Mouse (Mus musculus): ENCODE data around the gene Olfr625-ps1. TPM values are rescaled to one million over a fixed set of nuclear protein-coding genes. Genes with fewer than 3 reads are reported as not detected.

Gene Olfr625-ps1
- polyA plus RNA-seq, 1 experiment from 2014 or later, result not detected

Other genes starting within 250 kb of the Olfr625-ps1 start
- gene Olfr605, start 237.3 kb upstream of the Olfr625-ps1 start, polyA plus RNA-seq (2015; fragmentation: Nextera tagmentation; extraction: Ambion mirVana), result not detected in 2 replicates
- not detected in 2 replicates for gene Olfr606, start 233.7 kb upstream of the Olfr625-ps1 start, polyA plus RNA-seq (2015; fragmentation: Nextera tagmentation; extraction: Ambion mirVana)
- not detected in 2 replicates for gene Olfr607, start 218.6 kb upstream of the Olfr625-ps1 start, polyA plus RNA-seq (2015; fragmentation: Nextera tagmentation; extraction: Ambion mirVana)
- not detected in 2 replicates for gene Olfr608, start 212.8 kb upstream of the Olfr625-ps1 start, polyA plus RNA-seq (2015; fragmentation: Nextera tagmentation; extraction: Ambion mirVana)
- not detected in 2 replicates for gene Olfr609, start 184.7 kb upstream of the Olfr625-ps1 start, polyA plus RNA-seq (2015; fragmentation: Nextera tagmentation; extraction: Ambion mirVana)
- not detected in 2 replicates for gene Olfr610, start 170.6 kb upstream of the Olfr625-ps1 start, polyA plus RNA-seq (2015; fragmentation: Nextera tagmentation; extraction: Ambion mirVana)
- not detected in 2 replicates for gene Olfr611, start 161.9 kb upstream of the Olfr625-ps1 start, polyA plus RNA-seq (2015; fragmentation: Nextera tagmentation; extraction: Ambion mirVana)
- gene Olfr612, start 140.0 kb upstream of the Olfr625-ps1 start, polyA plus RNA-seq (2015; fragmentation: Nextera tagmentation; extraction: Ambion mirVana), result not detected in 2 replicates
- not detected in 2 replicates for gene Olfr613, start 134.6 kb upstream of the Olfr625-ps1 start, polyA plus RNA-seq (2015; fragmentation: Nextera tagmentation; extraction: Ambion mirVana)
- not detected in 2 replicates for gene Olfr615, start 126.6 kb upstream of the Olfr625-ps1 start, polyA plus RNA-seq (2015; fragmentation: Nextera tagmentation; extraction: Ambion mirVana)
- gene Olfr616, start 113.6 kb upstream of the Olfr625-ps1 start, polyA plus RNA-seq (2015; fragmentation: Nextera tagmentation; extraction: Ambion mirVana), result not detected in 2 replicates
- gene Olfr617, start 109.7 kb upstream of the Olfr625-ps1 start, polyA plus RNA-seq (2015; fragmentation: Nextera tagmentation; extraction: Ambion mirVana), result not detected in 2 replicates
- gene Olfr618, start 92.6 kb upstream of the Olfr625-ps1 start, polyA plus RNA-seq (2015; fragmentation: Nextera tagmentation; extraction: Ambion mirVana), result not detected in 2 replicates
- gene Olfr619, start 82.1 kb upstream of the Olfr625-ps1 start, polyA plus RNA-seq (2015; fragmentation: Nextera tagmentation; extraction: Ambion mirVana), result not detected in 2 replicates
- not detected in 2 replicates for gene Olfr620, start 70.2 kb upstream of the Olfr625-ps1 start, polyA plus RNA-seq (2015; fragmentation: Nextera tagmentation; extraction: Ambion mirVana)
- not detected in 2 replicates for gene Olfr622, start 40.0 kb upstream of the Olfr625-ps1 start, polyA plus RNA-seq (2015; fragmentation: Nextera tagmentation; extraction: Ambion mirVana)
- not detected in 2 replicates for gene Olfr623, start 19.0 kb upstream of the Olfr625-ps1 start, polyA plus RNA-seq (2015; fragmentation: Nextera tagmentation; extraction: Ambion mirVana)
- gene Olfr624, start 11.5 kb upstream of the Olfr625-ps1 start, polyA plus RNA-seq (2015; fragmentation: Nextera tagmentation; extraction: Ambion mirVana), result 0.03 TPM in 1 of 2 replicates, not detected in the other
- not detected in 2 replicates for gene Olfr243, start 32.0 kb downstream of the Olfr625-ps1 start, polyA plus RNA-seq (2015; fragmentation: Nextera tagmentation; extraction: Ambion mirVana)
- gene Olfr628, start 47.7 kb downstream of the Olfr625-ps1 start, polyA plus RNA-seq (2015; fragmentation: Nextera tagmentation; extraction: Ambion mirVana), result not detected in 2 replicates
- gene Olfr629, start 62.2 kb downstream of the Olfr625-ps1 start, polyA plus RNA-seq (2015; fragmentation: Nextera tagmentation; extraction: Ambion mirVana), result not detected in 2 replicates
- not detected in 2 replicates for gene Olfr630, start 74.6 kb downstream of the Olfr625-ps1 start, polyA plus RNA-seq (2015; fragmentation: Nextera tagmentation; extraction: Ambion mirVana)
- not detected in 2 replicates for gene Olfr69, start 88.9 kb downstream of the Olfr625-ps1 start, polyA plus RNA-seq (2015; fragmentation: Nextera tagmentation; extraction: Ambion mirVana)
- gene Olfr68, start 97.0 kb downstream of the Olfr625-ps1 start, polyA plus RNA-seq (2015; fragmentation: Nextera tagmentation; extraction: Ambion mirVana), result not detected in 2 replicates
- not detected in 2 replicates for gene Olfr67, start 109.1 kb downstream of the Olfr625-ps1 start, polyA plus RNA-seq (2015; fragmentation: Nextera tagmentation; extraction: Ambion mirVana)
- 2,879 and 3,105 TPM in 2 replicates for gene Hbb-bt, start 131.3 kb downstream of the Olfr625-ps1 start, polyA plus RNA-seq (2015; fragmentation: Nextera tagmentation; extraction: Ambion mirVana)
- gene Hbb-bs, start 145.4 kb downstream of the Olfr625-ps1 start, polyA plus RNA-seq (2015; fragmentation: Nextera tagmentation; extraction: Ambion mirVana), result 7,996 and 8,703 TPM in 2 replicates
- not detected in 2 replicates for gene Hbb-bh2, start 157.8 kb downstream of the Olfr625-ps1 start, polyA plus RNA-seq (2015; fragmentation: Nextera tagmentation; extraction: Ambion mirVana)
- gene Hbb-bh1, start 160.4 kb downstream of the Olfr625-ps1 start, polyA plus RNA-seq (2015; fragmentation: Nextera tagmentation; extraction: Ambion mirVana), result 1.8 and 2.3 TPM in 2 replicates
- gene Hbb-y, start 170.5 kb downstream of the Olfr625-ps1 start, polyA plus RNA-seq (2015; fragmentation: Nextera tagmentation; extraction: Ambion mirVana), result 188 and 278 TPM in 2 replicates
- gene Olfr66, start 203.5 kb downstream of the Olfr625-ps1 start, polyA plus RNA-seq (2015; fragmentation: Nextera tagmentation; extraction: Ambion mirVana), result not detected in 2 replicates
- not detected in 2 replicates for gene Olfr64, start 211.8 kb downstream of the Olfr625-ps1 start, polyA plus RNA-seq (2015; fragmentation: Nextera tagmentation; extraction: Ambion mirVana)
- gene Olfr65, start 220.8 kb downstream of the Olfr625-ps1 start, polyA plus RNA-seq (2015; fragmentation: Nextera tagmentation; extraction: Ambion mirVana), result not detected in 2 replicates
- not detected in 2 replicates for gene Olfr631, start 246.1 kb downstream of the Olfr625-ps1 start, polyA plus RNA-seq (2015; fragmentation: Nextera tagmentation; extraction: Ambion mirVana)